ENCODE assay signal across 8 mouse cellular contexts in the genomic region with DNA sequence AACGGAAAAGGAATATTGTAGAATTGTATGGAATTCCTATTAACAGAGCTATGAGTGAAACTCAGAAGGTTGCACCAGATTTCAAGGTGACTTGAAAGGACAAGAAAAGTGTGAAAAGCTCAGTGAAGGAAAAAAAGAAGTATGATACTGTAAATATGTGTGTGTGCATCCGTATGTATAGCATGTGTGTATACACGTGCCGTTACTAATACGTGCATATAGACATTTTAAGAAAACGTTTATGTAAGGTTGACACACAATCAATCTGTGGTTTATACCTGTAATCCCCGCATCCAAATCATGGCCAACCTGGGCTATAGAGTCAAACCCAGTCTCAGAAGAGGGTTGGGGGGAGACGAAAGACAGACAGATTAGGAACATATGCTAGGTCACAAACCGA. TPM values are rescaled to one million over a fixed set of nuclear protein-coding genes. Genes with fewer than 3 reads are reported as not detected.
DNase-seq lines count a peak whose midpoint lies in the region; ATAC-seq and TF ChIP-seq lines count a peak whose summit lies in the region.

No protein-coding gene starts in this region.

- no peak for ATAC-seq in heart, embryonic 15.5 days (replicated peaks; ENCODE audit: insufficient number of reproducible peaks, insufficient read depth, low FRiP score, low read depth)
- no peak for ATAC-seq in G1E (ENCODE audit: extremely low read depth, insufficient number of reproducible peaks, low FRiP score, poor library complexity, severe bottlenecking)
- ATAC-seq in hindbrain, embryonic 12.5 days (ENCODE audit: low FRiP score): peak; percentile 12; the same call in 1 of the 2 replicates
- peak; percentile 26 for ATAC-seq in midbrain, embryonic 11.5 days (ENCODE audit: low FRiP score)

- DNase-seq in heart, adult 9 months (ENCODE audit: low spot score in 2 of 2): no peak
- DNase-seq in G1E (ENCODE audit: low spot score): no peak
- no peak for DNase-seq in midbrain, embryonic 11.5 days (ENCODE audit: low spot score, missing footprints)
- DNase-seq in right cerebral cortex, postnatal 4 days: no peak
- no peak for DNase-seq in adrenal gland, adult (ENCODE audit: inconsistent age in 2 of 2, low spot score in 1 of 2)
- DNase-seq in thymus, postnatal 14 days: no peak

- H3K27me3 ChIP-seq in heart, embryonic 15.5 days: no peaks in the 10 kb centered on the region
- H3K27me3 ChIP-seq in G1E (ENCODE audit: insufficient read depth, low read length): 0 out of 2 replicates have a peak, but pooled peaks cover 5% of the 10 kb centered on the region
- no peaks in the 10 kb centered on the region for H3K27me3 ChIP-seq in hindbrain, embryonic 12.5 days
- H3K27me3 ChIP-seq in midbrain, embryonic 11.5 days (ENCODE audit: control insufficient read depth, insufficient read depth, low read length): no peaks in the 10 kb centered on the region

- 24% methylated on average over 9 of the region's 9 CpGs for whole genome bisulfite sequencing in heart, embryonic 15.5 days
- WGBS in hindbrain, embryonic 12.5 days: 28% methylated on average over 9 of the region's 9 CpGs
- WGBS in midbrain, embryonic 11.5 days: 23% methylated on average over 9 of the region's 9 CpGs

- H3K36me3 ChIP-seq in heart, embryonic 15.5 days: no peaks in the 10 kb centered on the region
- peaks cover 25% of the 10 kb centered on the region for H3K36me3 ChIP-seq in G1E (replicated peaks)
- H3K36me3 ChIP-seq in hindbrain, embryonic 12.5 days: no peaks in the 10 kb centered on the region
- H3K36me3 ChIP-seq in midbrain, embryonic 11.5 days (ENCODE audit: control insufficient read depth, insufficient read depth, low read length): no peaks in the 10 kb centered on the region

- peak overlapping the region; percentile 91 for H3K4me2 ChIP-seq in heart, embryonic 15.5 days
- H3K4me2 ChIP-seq in hindbrain, embryonic 12.5 days (replicated peaks): peak overlapping the region; percentile 94
- H3K4me2 ChIP-seq in midbrain, embryonic 11.5 days: peak overlapping the region; percentile 96

- H3K9me3 ChIP-seq in heart, embryonic 15.5 days (replicated peaks): no peaks in the 10 kb centered on the region
- no peaks in the 10 kb centered on the region for H3K9me3 ChIP-seq in G1E (replicated peaks)
- H3K9me3 ChIP-seq in hindbrain, embryonic 12.5 days (replicated peaks): no peaks in the 10 kb centered on the region
- H3K9me3 ChIP-seq in midbrain, embryonic 11.5 days (ENCODE audit: control insufficient read depth, low read length): no peaks in the 10 kb centered on the region

- TF ChIP-seq CTCF in G1E (IDR thresholded peaks at IDR 0.05; ENCODE audit: low read depth, low read length): no peak

- peaks cover 18% of the 10 kb centered on the region for H3K4me1 ChIP-seq in heart, embryonic 15.5 days (replicated peaks)
- peaks cover 33% of the 10 kb centered on the region for H3K4me1 ChIP-seq in G1E (ENCODE audit: insufficient read depth, low read depth, low read length)
- H3K4me1 ChIP-seq in hindbrain, embryonic 12.5 days: peaks cover 26% of the 10 kb centered on the region
- peaks cover 12% of the 10 kb centered on the region; the same call in 1 of the 2 replicates for H3K4me1 ChIP-seq in midbrain, embryonic 11.5 days (ENCODE audit: control insufficient read depth, insufficient read depth, low read length)

- H3K4me3 ChIP-seq in heart, embryonic 15.5 days: peak overlapping the region; percentile 90
- H3K4me3 ChIP-seq in G1E (ENCODE audit: low read depth, low read length): peak overlapping the region; percentile 99
- H3K4me3 ChIP-seq in hindbrain, embryonic 12.5 days: peak overlapping the region; percentile 99
- peak overlapping the region; percentile 99 for H3K4me3 ChIP-seq in midbrain, embryonic 11.5 days (ENCODE audit: low read depth, low read length)

- peak overlapping the region; percentile 88 for H3K9ac ChIP-seq in heart, embryonic 15.5 days
- H3K9ac ChIP-seq in hindbrain, embryonic 12.5 days: peak overlapping the region; percentile 96
- H3K9ac ChIP-seq in midbrain, embryonic 11.5 days (ENCODE audit: low read length): peak overlapping the region; percentile 94

- peak overlapping the region; percentile 96 for H3K27ac ChIP-seq in heart, embryonic 15.5 days
- peak overlapping the region; percentile 94 for H3K27ac ChIP-seq in hindbrain, embryonic 12.5 days
- peak overlapping the region; percentile 90; the same call in 1 of the 2 replicates for H3K27ac ChIP-seq in midbrain, embryonic 11.5 days (ENCODE audit: low read depth, low read length)

RNA-seq across cellular contexts. Expression of gene Nudcd3, which starts 0.4 kb away (rescaled TPM):
- polyA plus RNA-seq in heart, embryonic 15.5 days (2015; fragmentation: Nextera tagmentation; extraction: Ambion mirVana): 28.9 and 33.5 TPM in 2 replicates
- total RNA-seq in G1E (2014; fragmentation: Nextera tagmentation) (17.6 and 18.1 TPM in 2 replicates), G1E (2017) (32.0 and 34.8 TPM in 2 replicates)
- polyA plus RNA-seq in G1E (2012): 21.7 and 25.7 TPM in 2 replicates
- 57.7 and 58.6 TPM in 2 replicates for polyA plus RNA-seq in hindbrain, embryonic 12.5 days (2016; fragmentation: Nextera tagmentation; extraction: Ambion mirVana)
- polyA plus RNA-seq in midbrain, embryonic 11.5 days (2014; fragmentation: Nextera tagmentation; extraction: Ambion mirVana): 41.4 and 46.8 TPM in 2 replicates

RNA-seq across cellular contexts. Expression of gene A730071L15Rik, which starts 0.7 kb away (rescaled TPM):
- 0.34 and 0.55 TPM in 2 replicates for polyA plus RNA-seq in heart, embryonic 15.5 days (2015; fragmentation: Nextera tagmentation; extraction: Ambion mirVana)
- total RNA-seq in G1E (2014; fragmentation: Nextera tagmentation) (2.4 TPM in 1 of 2 replicates, not detected in the other), G1E (2017) (0.17 and 0.71 TPM in 2 replicates)
- not detected in 2 replicates for polyA plus RNA-seq in G1E (2012)
- 0.40 and 0.41 TPM in 2 replicates for polyA plus RNA-seq in hindbrain, embryonic 12.5 days (2016; fragmentation: Nextera tagmentation; extraction: Ambion mirVana)
- polyA plus RNA-seq in midbrain, embryonic 11.5 days (2014; fragmentation: Nextera tagmentation; extraction: Ambion mirVana): 0.41 and 0.57 TPM in 2 replicates

RNA-seq across cellular contexts. Expression of gene Npc1l1, which starts 29.4 kb away (rescaled TPM):
- polyA plus RNA-seq in heart, embryonic 15.5 days (2015; fragmentation: Nextera tagmentation; extraction: Ambion mirVana): not detected in 2 replicates
- total RNA-seq in G1E (2014; fragmentation: Nextera tagmentation) (0.24 TPM in 1 of 2 replicates, not detected in the other), G1E (2017) (0.06 and 0.16 TPM in 2 replicates)
- not detected in 2 replicates for polyA plus RNA-seq in G1E (2012)
- polyA plus RNA-seq in hindbrain, embryonic 12.5 days (2016; fragmentation: Nextera tagmentation; extraction: Ambion mirVana): 0.05 TPM in 1 of 2 replicates, not detected in the other
- not detected in 2 replicates for polyA plus RNA-seq in midbrain, embryonic 11.5 days (2014; fragmentation: Nextera tagmentation; extraction: Ambion mirVana)

Comparison
In these comparisons a context has a peak if more than half of its experiments do, and no peak if none do; other contexts are left out.
1. ATAC-seq: peak in hindbrain, embryonic 12.5 days (single experiment) and midbrain, embryonic 11.5 days (single experiment); none in heart, embryonic 15.5 days (single experiment) and G1E (single experiment).
2. Peak in every context shown above with its lines, with median percentiles within 50 percentile points of each other: H3K27ac ChIP-seq, H3K4me2 ChIP-seq, H3K4me3 ChIP-seq and H3K9ac ChIP-seq.